Mouse (Mus musculus): ENCODE data around the gene Folr2. TPM values are rescaled to one million over a fixed set of nuclear protein-coding genes. Genes with fewer than 3 reads are reported as not detected.

Folr2 gene
- polyA plus RNA-seq, 1 experiment = 2.1 TPM

- Histone ChIP-seq H3K4me3 (ENCODE audit: insufficient read depth, low read length) (no peak overlapping the region), H3K27ac (ENCODE audit: insufficient read depth, low read length) (no peak overlapping the region), H3K4me1 (ENCODE audit: control insufficient read depth, insufficient read depth, low read length) (no peaks in the 10 kb centered on the region)
- TF ChIP-seq POLR2A (IDR thresholded peaks at IDR 0.05; ENCODE audit: extremely low read depth, insufficient read depth, low read length) = no peak
- no peak for TF ChIP-seq CTCF (IDR thresholded peaks at IDR 0.05; ENCODE audit: extremely low read depth, insufficient read depth, low read length)
Observed at GRCm38 (mm10) chr7:101833916-101834584, 22.9 kb downstream of the Folr2 start.

DNA sequence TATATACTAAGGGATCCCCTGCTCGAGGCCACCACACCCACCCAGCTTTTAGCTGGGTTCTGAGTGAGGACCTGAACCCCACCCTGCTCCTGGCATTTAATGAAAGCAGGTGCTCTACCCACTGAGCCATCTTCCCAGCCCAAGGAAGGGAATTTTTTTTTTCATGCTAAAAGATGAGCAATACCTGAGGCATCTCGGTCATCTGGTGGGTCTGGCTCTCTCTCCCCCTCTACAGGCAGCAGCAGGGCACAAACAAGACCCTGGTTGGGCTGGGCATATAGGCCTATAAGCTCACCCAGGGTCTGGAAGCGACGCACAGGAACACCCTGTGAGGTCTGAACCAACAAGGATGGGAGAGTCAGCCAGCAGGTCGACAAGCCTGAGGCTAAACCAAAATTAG is 23.6 kb downstream of the Folr2 start:
- H3K4me1 ChIP-seq (ENCODE audit: control insufficient read depth, insufficient read depth, low read length) = no peaks in the 10 kb centered on the region
- no peak overlapping the region for H3K4me3 ChIP-seq (ENCODE audit: insufficient read depth, low read length)
- no peak overlapping the region for H3K27ac ChIP-seq (ENCODE audit: insufficient read depth, low read length)
- TF ChIP-seq POLR2A (IDR thresholded peaks at IDR 0.05; ENCODE audit: extremely low read depth, insufficient read depth, low read length) = no peak
- no peak for TF ChIP-seq CTCF (IDR thresholded peaks at IDR 0.05; ENCODE audit: extremely low read depth, insufficient read depth, low read length)

GRCm38 (mm10) chr7:101832372-101832771 is 24.6 kb downstream of the Folr2 start:
- no peak for TF ChIP-seq CTCF (IDR thresholded peaks at IDR 0.05; ENCODE audit: extremely low read depth, insufficient read depth, low read length)
- TF ChIP-seq POLR2A (IDR thresholded peaks at IDR 0.05; ENCODE audit: extremely low read depth, insufficient read depth, low read length) = no peak
- Histone ChIP-seq H3K4me3 (ENCODE audit: insufficient read depth, low read length) (no peak overlapping the region), H3K27ac (ENCODE audit: insufficient read depth, low read length) (no peak overlapping the region), H3K4me1 (ENCODE audit: control insufficient read depth, insufficient read depth, low read length) (no peaks in the 10 kb centered on the region)

GRCm38 (mm10) chr7:101831437-101831836 is 25.6 kb downstream of the Folr2 start:
- H3K4me3 ChIP-seq (ENCODE audit: insufficient read depth, low read length) = no peak overlapping the region
- no peak for TF ChIP-seq POLR2A (IDR thresholded peaks at IDR 0.05; ENCODE audit: extremely low read depth, insufficient read depth, low read length)
- TF ChIP-seq CTCF (IDR thresholded peaks at IDR 0.05; ENCODE audit: extremely low read depth, insufficient read depth, low read length) = no peak
- no peak overlapping the region for H3K27ac ChIP-seq (ENCODE audit: insufficient read depth, low read length)
- H3K4me1 ChIP-seq (ENCODE audit: control insufficient read depth, insufficient read depth, low read length) = no peaks in the 10 kb centered on the region

- Histone ChIP-seq H3K4me1 (ENCODE audit: control insufficient read depth, insufficient read depth, low read length) (no peaks in the 10 kb centered on the region), H3K4me3 (ENCODE audit: insufficient read depth, low read length) (no peak overlapping the region), H3K27ac (ENCODE audit: insufficient read depth, low read length) (no peak overlapping the region)
- no peak for TF ChIP-seq POLR2A (IDR thresholded peaks at IDR 0.05; ENCODE audit: extremely low read depth, insufficient read depth, low read length)
- TF ChIP-seq CTCF (IDR thresholded peaks at IDR 0.05; ENCODE audit: extremely low read depth, insufficient read depth, low read length) = 0 out of 2 replicates have a peak, but pooled peaks have one; percentile 2
Observed at GRCm38 (mm10) chr7:101830373-101830772, 26.6 kb downstream of the Folr2 start.

DNA sequence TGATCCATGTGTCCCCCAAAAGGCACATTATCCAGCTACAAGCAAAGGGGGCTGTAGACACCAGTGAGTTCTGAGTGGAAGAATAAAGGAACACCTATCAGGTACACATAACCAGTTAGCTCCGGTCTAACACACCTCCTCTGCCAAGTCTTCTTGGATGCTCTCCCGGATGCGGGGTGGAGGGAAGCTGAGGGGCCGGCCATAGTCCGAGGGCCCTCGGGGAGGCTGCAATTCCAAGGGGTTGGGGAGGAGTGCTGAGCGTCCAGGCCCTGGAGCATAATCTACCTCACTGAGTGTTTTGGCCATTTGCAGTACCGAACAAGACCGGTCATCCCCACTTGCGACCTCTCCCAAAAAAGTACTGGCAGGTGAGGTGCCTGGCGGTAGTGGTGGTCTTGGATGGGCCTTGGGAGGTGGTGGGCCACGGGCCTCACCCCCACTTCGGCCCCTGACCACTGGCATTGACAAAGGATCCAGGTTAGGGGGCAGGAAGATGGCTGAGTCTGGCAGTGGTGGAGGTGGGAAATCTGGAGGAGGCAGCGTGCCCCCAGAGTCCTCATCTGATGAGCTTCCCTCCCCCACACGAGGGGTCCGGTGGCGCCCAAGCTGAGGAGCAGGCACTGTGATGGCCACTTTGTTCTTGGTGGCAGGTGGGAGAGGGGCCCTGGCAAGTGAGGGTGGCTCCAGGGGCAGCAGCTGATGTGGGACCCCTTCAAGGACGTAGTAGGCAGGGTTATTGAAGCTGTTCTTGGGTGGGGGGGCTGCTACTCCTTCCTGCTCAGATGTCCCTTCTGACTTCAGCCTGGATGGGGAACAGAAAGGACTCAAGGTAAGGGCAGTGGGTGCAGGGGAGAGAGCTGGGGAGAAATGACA is 33.0 kb downstream of the Folr2 start:
- Histone ChIP-seq H3K4me3 (ENCODE audit: insufficient read depth, low read length) (no peak overlapping the region), H3K27ac (ENCODE audit: insufficient read depth, low read length) (no peak overlapping the region), H3K4me1 (ENCODE audit: control insufficient read depth, insufficient read depth, low read length) (no peaks in the 10 kb centered on the region)
- TF ChIP-seq CTCF (IDR thresholded peaks at IDR 0.05; ENCODE audit: extremely low read depth, insufficient read depth, low read length) (no peak), POLR2A (IDR thresholded peaks at IDR 0.05; ENCODE audit: extremely low read depth, insufficient read depth, low read length) (no peak)

- TF ChIP-seq POLR2A (IDR thresholded peaks at IDR 0.05; ENCODE audit: extremely low read depth, insufficient read depth, low read length) (no peak), CTCF (IDR thresholded peaks at IDR 0.05; ENCODE audit: extremely low read depth, insufficient read depth, low read length) (peak; percentile 44)
- H3K4me1 ChIP-seq (ENCODE audit: control insufficient read depth, insufficient read depth, low read length) = no peaks in the 10 kb centered on the region
- no peak overlapping the region for H3K4me3 ChIP-seq (ENCODE audit: insufficient read depth, low read length)
- no peak overlapping the region for H3K27ac ChIP-seq (ENCODE audit: insufficient read depth, low read length)
Observed at GRCm38 (mm10) chr7:101822836-101823757, 33.9 kb downstream of the Folr2 start.

DNA sequence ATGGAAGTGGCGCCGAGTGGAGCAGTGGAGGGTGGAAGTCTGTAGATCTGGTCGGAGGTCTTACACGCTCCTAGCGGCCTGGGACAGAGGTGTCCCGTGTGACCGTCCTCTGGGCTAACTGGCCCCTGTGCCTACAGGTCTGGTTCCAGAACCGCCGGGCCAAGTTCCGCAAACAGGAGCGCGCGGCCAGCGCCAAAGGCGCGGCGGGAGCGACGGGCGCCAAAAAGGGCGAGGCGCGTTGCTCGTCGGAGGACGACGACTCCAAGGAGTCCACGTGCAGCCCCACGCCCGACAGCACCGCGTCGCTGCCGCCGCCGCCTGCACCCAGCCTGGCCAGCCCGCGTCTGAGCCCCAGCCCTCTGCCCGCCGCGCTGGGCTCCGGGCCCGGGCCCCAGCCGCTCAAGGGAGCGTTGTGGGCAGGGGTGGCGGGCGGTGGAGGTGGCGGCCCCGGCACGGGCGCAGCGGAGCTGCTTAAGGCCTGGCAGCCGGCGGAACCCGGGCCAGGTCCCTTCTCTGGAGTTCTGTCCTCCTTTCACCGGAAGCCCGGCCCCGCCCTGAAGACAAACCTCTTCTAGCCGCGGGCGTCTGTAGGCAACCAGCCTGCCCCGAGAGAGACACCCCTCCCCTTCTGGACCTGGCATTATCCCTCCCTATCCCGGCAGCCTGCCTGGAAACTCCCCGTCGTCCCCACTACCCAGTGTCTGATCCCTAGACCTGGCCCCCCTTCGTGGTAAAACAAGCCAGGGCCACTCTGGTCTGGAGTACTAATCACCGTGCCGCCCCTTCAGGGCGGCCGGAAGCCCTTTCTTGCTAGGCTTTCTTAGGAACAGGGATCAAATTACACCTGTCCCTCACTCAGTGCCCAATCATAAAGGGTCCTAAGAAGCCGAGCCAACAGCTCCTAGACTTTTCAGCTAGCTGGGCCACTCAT is 35.2 kb downstream of the Folr2 start:
- TF ChIP-seq POLR2A (IDR thresholded peaks at IDR 0.05; ENCODE audit: extremely low read depth, insufficient read depth, low read length) (no peak), CTCF (IDR thresholded peaks at IDR 0.05; ENCODE audit: extremely low read depth, insufficient read depth, low read length) (no peak)
- no peak overlapping the region for H3K27ac ChIP-seq (ENCODE audit: insufficient read depth, low read length)
- no peaks in the 10 kb centered on the region for H3K4me1 ChIP-seq (ENCODE audit: control insufficient read depth, insufficient read depth, low read length)
- H3K4me3 ChIP-seq (ENCODE audit: insufficient read depth, low read length) = no peak overlapping the region

Measured in cortical plate, adult 2 months (tissue).